Mouse (Mus musculus) G1E (cell line): ENCODE measurements around the gene Slc39a7.

ENCODE experiments used
- CTCF ChIP-seq: IDR thresholded peaks from 2 replicates; pipeline ENCODE4 v1.5.1; 2012; ENCODE audit warnings: low read depth, low read length, inconsistent platforms, mixed read lengths
- GATA1 ChIP-seq: IDR thresholded peaks from 2 replicates; pipeline ENCODE4 v1.6.1; 2012; ENCODE audit warnings: borderline replicate concordance, low read length, inconsistent platforms, mixed read lengths
- GATA2 ChIP-seq: IDR thresholded peaks from 2 replicates; pipeline ENCODE4 v1.6.1; 2012; ENCODE audit warnings: low read depth, low read length, inconsistent platforms, borderline replicate concordance
- POLR2AphosphoS5 ChIP-seq: IDR thresholded peaks from 2 replicates; pipeline ENCODE4 v1.6.1; 2012; ENCODE audit warnings: low read depth, low read length, inconsistent platforms; ENCODE audit not compliant: insufficient replicate concordance
- TAL1 ChIP-seq: conservative IDR thresholded peaks from 2 replicates; pipeline ENCODE4 v1.6.1; 2012; ENCODE audit warnings: low read depth, low read length, inconsistent platforms, mixed read lengths

- TF ChIP-seq CTCF: no peak
- TF ChIP-seq GATA1: no peak
- no peak for TF ChIP-seq POLR2AphosphoS5
- TF ChIP-seq TAL1: no peak
- no peak for TF ChIP-seq GATA2
These were observed 7.1 kb downstream of the Slc39a7 start, which contains the start of gene Ring1 for GRCm38 (mm10) chr17:34024317-34024821.
